11 mouse cellular contexts compared by ENCODE assay signal in the genomic region with DNA sequence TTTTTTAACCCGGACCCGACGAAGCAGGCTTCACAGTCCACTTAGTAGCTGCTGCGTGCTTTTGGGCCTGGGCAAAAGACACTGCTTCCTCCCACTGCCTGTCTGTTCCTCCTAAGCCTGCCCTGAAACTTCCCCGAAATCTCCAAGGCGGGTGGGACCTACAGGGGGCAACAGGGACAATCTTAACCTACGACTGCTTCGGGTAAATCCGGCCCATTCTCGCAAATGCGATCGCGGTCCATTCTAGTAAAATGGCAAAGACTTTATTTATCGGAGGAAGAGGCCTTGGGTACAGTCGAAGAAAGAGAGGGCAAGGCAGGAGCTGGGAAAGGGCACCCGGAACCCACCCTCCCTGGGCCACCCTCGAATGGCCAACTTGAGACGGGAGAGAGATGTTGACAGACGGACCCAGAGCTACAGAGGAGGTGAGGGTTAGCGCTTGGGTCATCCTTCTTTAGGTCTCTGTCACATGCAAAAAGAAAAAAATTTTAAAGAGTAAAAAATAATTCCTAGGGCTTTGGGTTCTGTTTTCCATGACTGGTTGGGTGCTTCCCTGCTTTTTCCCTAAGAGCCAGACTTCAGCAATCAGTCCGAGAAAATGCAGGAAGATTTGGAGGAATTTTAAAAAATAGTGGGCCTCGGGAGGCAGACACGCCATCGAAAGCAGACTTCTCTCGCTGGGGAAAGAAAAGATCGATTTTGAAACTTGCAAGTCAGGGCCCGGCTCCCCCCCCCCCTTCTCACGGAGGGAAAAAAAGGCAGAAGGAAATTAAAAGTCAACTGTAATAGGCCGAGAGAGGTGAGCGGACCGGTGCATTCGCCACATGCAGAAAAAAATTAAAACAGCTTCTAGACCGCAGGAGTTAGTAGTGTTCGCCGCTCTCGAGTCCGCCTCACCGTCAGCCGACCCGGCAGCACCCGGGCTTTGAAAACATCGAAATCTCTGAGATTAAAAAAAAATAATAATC. TPM values are rescaled to one million over a fixed set of nuclear protein-coding genes. Genes with fewer than 3 reads are reported as not detected.
DNase-seq lines count a peak whose midpoint lies in the region; ATAC-seq and TF ChIP-seq lines count a peak whose summit lies in the region.
"Had no signal": no experiment of that assay in that cellular context is flagged by ENCODE, and none has a peak within 500 bp of the region (broad histone marks: within the 10 kb centered on the region; RNA-seq: fewer than 3 reads in every experiment).

No protein-coding gene starts in this region.

- peaks cover 92% of the 10 kb centered on the region for H3K27me3 ChIP-seq in heart, embryonic 12.5 days (replicated peaks)
- H3K27me3 ChIP-seq in embryonic facial prominence, embryonic 15.5 days: peaks cover 97% of the 10 kb centered on the region
- peaks cover 99% of the 10 kb centered on the region for H3K27me3 ChIP-seq in limb, embryonic 12.5 days
- peaks cover 53% of the 10 kb centered on the region for H3K27me3 ChIP-seq in thymus, adult 2 months (ENCODE audit: control insufficient read depth, insufficient read depth, low read length)

- DNase-seq in heart, adult 9 months (ENCODE audit: low spot score in 2 of 2): no peak
- peak; percentile 34 to 52 for DNase-seq in B cell, adult 2 months
- DNase-seq in thymus, adult 2 months: no peak
- DNase-seq in layer of hippocampus, adult 9-10 months (ENCODE audit: low spot score): no peak
- DNase-seq: adrenal gland, adult 8-10 months had no signal

- TF ChIP-seq POLR2A in thymus, adult 2 months (IDR thresholded peaks at IDR 0.05; ENCODE audit: control insufficient read depth, extremely low read depth, insufficient read depth, low read length, poor library complexity): no peak

- H3K9ac ChIP-seq in heart, embryonic 12.5 days: no peak overlapping the region
- H3K9ac ChIP-seq in embryonic facial prominence, embryonic 15.5 days: no peak overlapping the region
- H3K9ac ChIP-seq in limb, embryonic 12.5 days (replicated peaks): 0 out of 2 replicates have a peak overlapping the region, but pooled peaks have one; percentile 23

- H3K36me3 ChIP-seq in heart, embryonic 12.5 days: no peaks in the 10 kb centered on the region
- no peaks in the 10 kb centered on the region for H3K36me3 ChIP-seq in embryonic facial prominence, embryonic 15.5 days
- no peaks in the 10 kb centered on the region for H3K36me3 ChIP-seq in limb, embryonic 12.5 days
- no peaks in the 10 kb centered on the region for H3K36me3 ChIP-seq in thymus, adult 2 months (ENCODE audit: control insufficient read depth, insufficient read depth, low read length)

- no peak overlapping the region for H3K27ac ChIP-seq in heart, embryonic 12.5 days (ENCODE audit: poor library complexity, severe bottlenecking)
- H3K27ac ChIP-seq in embryonic facial prominence, embryonic 15.5 days (replicated peaks): no peak overlapping the region
- H3K27ac ChIP-seq in limb, embryonic 12.5 days: no peak overlapping the region
- no peak overlapping the region for H3K27ac ChIP-seq in thymus, adult 2 months (ENCODE audit: control insufficient read depth, insufficient read depth, low read length)

- no peak for TF ChIP-seq CTCF in thymus, adult 2 months (IDR thresholded peaks at IDR 0.05; ENCODE audit: borderline replicate concordance, control insufficient read depth, extremely low read depth, insufficient read depth, low read length, poor library complexity)

- peak overlapping the region; percentile 19; the same call in 1 of the 2 replicates for H3K4me3 ChIP-seq in heart, embryonic 12.5 days
- H3K4me3 ChIP-seq in embryonic facial prominence, embryonic 15.5 days (replicated peaks): peak overlapping the region; percentile 19
- H3K4me3 ChIP-seq in limb, embryonic 12.5 days (replicated peaks): peak overlapping the region; percentile 42
- H3K4me3 ChIP-seq in thymus, adult 2 months (ENCODE audit: control insufficient read depth, insufficient read depth, low read length): no peak overlapping the region

- H3K4me2 ChIP-seq in heart, embryonic 12.5 days: peak overlapping the region; percentile 37
- H3K4me2 ChIP-seq in embryonic facial prominence, embryonic 15.5 days (replicated peaks): no peak overlapping the region
- H3K4me2 ChIP-seq in limb, embryonic 12.5 days: peak overlapping the region; percentile 51

- H3K4me1 ChIP-seq in heart, embryonic 12.5 days (replicated peaks): peaks cover 60% of the 10 kb centered on the region
- peaks cover 57% of the 10 kb centered on the region for H3K4me1 ChIP-seq in embryonic facial prominence, embryonic 15.5 days
- H3K4me1 ChIP-seq in limb, embryonic 12.5 days (replicated peaks): peaks cover 42% of the 10 kb centered on the region
- peaks cover 7% of the 10 kb centered on the region for H3K4me1 ChIP-seq in thymus, adult 2 months (replicated peaks; ENCODE audit: control insufficient read depth, insufficient read depth, low read length)

- no peak for ATAC-seq in heart, embryonic 12.5 days (ENCODE audit: insufficient number of reproducible peaks, low FRiP score)
- no peak for ATAC-seq in embryonic facial prominence, embryonic 15.5 days (ENCODE audit: insufficient number of reproducible peaks, low FRiP score, low TSS enrichment, low read depth)
- no peak for ATAC-seq in limb, embryonic 12.5 days (ENCODE audit: insufficient number of reproducible peaks, insufficient read depth, low FRiP score, low TSS enrichment, low read depth)
- ATAC-seq in activated CD4-positive, CD25-positive, alpha-beta regulatory T cell, adult 4 months: no peak

- H3K9me3 ChIP-seq in heart, embryonic 12.5 days (replicated peaks): no peaks in the 10 kb centered on the region
- H3K9me3 ChIP-seq in embryonic facial prominence, embryonic 15.5 days (replicated peaks): no peaks in the 10 kb centered on the region
- no peaks in the 10 kb centered on the region for H3K9me3 ChIP-seq in limb, embryonic 12.5 days

- WGBS in heart, embryonic 12.5 days: 1% methylated on average over 42 of the region's 42 CpGs
- 4% methylated on average over 42 of the region's 42 CpGs for WGBS in embryonic facial prominence, embryonic 15.5 days
- WGBS in limb, embryonic 12.5 days: under 1% methylated on average over 42 of the region's 42 CpGs
- 3% methylated on average over 42 of the region's 42 CpGs for WGBS in thymus, adult 2 months

RNA-seq across cellular contexts. Expression of a gene that starts 2.9 kb away (rescaled TPM):
- not detected in 2 replicates for polyA plus RNA-seq in heart, embryonic 12.5 days (2016; fragmentation: Nextera tagmentation; extraction: Ambion mirVana)
- polyA plus RNA-seq in embryonic facial prominence, embryonic 15.5 days (2015; fragmentation: Nextera tagmentation; extraction: Ambion mirVana): 0.49 and 0.75 TPM in 2 replicates
- 2.8 and 3.1 TPM in 2 replicates for polyA plus RNA-seq in limb, embryonic 12.5 days (2016; fragmentation: Nextera tagmentation; extraction: Ambion mirVana)
- polyA plus RNA-seq in thymus, adult 2 months (2012; rRNA removed): 0.06 TPM in 1 of 2 replicates, not detected in the other
- not detected for polyA plus RNA-seq in activated CD4-positive, CD25-positive, alpha-beta regulatory T cell, adult 4 months (2017; shearing (Covaris generic))
- polyA plus RNA-seq: cortical plate, adult 2 months; stomach, embryonic 14.5 days had no signal

Comparison
In these comparisons a context has a peak if more than half of its experiments do, and no peak if none do; other contexts are left out.
1. DNase-seq: peak in B cell, adult 2 months (2 of 2); none in heart, adult 9 months (0 of 2), thymus, adult 2 months (single experiment) and layer of hippocampus, adult 9-10 months (single experiment).